Mouse (Mus musculus): ENCODE results near the gene Lhx4. TPM values are rescaled to one million over a fixed set of nuclear protein-coding genes. Genes with fewer than 3 reads are reported as not detected.

The Lhx4 gene
- 2.3 and 3.5 TPM in 2 replicates for polyA plus RNA-seq (2015; fragmentation: Nextera tagmentation; extraction: Ambion mirVana)

GRCm38 (mm10) chr1:155751484-155752255, at the start of gene Lhx4:
TSS of gene Lhx4 (minus strand) at chr1:155751684.
- Histone ChIP-seq H3K9me3 (no peaks in the 10 kb centered on the region), H3K4me2 (no peak within 1 kb of the TSS), H3K27ac (replicated peaks) (no peak within 1 kb of the TSS), H3K4me1 (replicated peaks) (no peaks in the 10 kb centered on the region), H3K36me3 (no peaks in the 10 kb centered on the region), H3K9ac (no peak within 1 kb of the TSS), H3K27me3 (peaks cover 78% of the 10 kb centered on the region), H3K4me3 (no peak within 1 kb of the TSS)
- WGBS = 60% methylated on average over 6 of the region's 6 CpGs
- ATAC-seq (ENCODE audit: low FRiP score, low read depth) = no peak

GRCm38 (mm10) chr1:155798000-155798399, 46.5 kb upstream of the Lhx4 start:
- no peaks in the 10 kb centered on the region for H3K4me1 ChIP-seq (replicated peaks)
- H3K9ac ChIP-seq = no peak overlapping the region
- no peaks in the 10 kb centered on the region for H3K9me3 ChIP-seq
- 94% methylated on average over 4 of the region's 4 CpGs for WGBS
- no peak for ATAC-seq (ENCODE audit: low FRiP score, low read depth)
- H3K27me3 ChIP-seq = no peaks in the 10 kb centered on the region
- H3K27ac ChIP-seq (replicated peaks) = no peak overlapping the region
- peaks cover 22% of the 10 kb centered on the region for H3K36me3 ChIP-seq
- no peak overlapping the region for H3K4me3 ChIP-seq
- H3K4me2 ChIP-seq = no peak overlapping the region

GRCm38 (mm10) chr1:155797425-155797824, 45.9 kb upstream of the Lhx4 start:
- no peaks in the 10 kb centered on the region for H3K9me3 ChIP-seq
- no peak overlapping the region for H3K27ac ChIP-seq (replicated peaks)
- H3K4me2 ChIP-seq = no peak overlapping the region
- H3K27me3 ChIP-seq = no peaks in the 10 kb centered on the region
- no peak overlapping the region for H3K9ac ChIP-seq
- no peak overlapping the region for H3K4me3 ChIP-seq
- 70% methylated on average over 4 of the region's 4 CpGs for WGBS
- no peak for ATAC-seq (ENCODE audit: low FRiP score, low read depth)
- H3K4me1 ChIP-seq (replicated peaks) = no peaks in the 10 kb centered on the region
- H3K36me3 ChIP-seq = peaks cover 16% of the 10 kb centered on the region

- Histone ChIP-seq H3K27ac (replicated peaks) (no peak overlapping the region), H3K9me3 (no peaks in the 10 kb centered on the region), H3K4me2 (no peak overlapping the region), H3K36me3 (peaks cover 15% of the 10 kb centered on the region), H3K4me3 (no peak overlapping the region), H3K9ac (no peak overlapping the region), H3K27me3 (no peaks in the 10 kb centered on the region), H3K4me1 (replicated peaks) (no peaks in the 10 kb centered on the region)
- no peak for ATAC-seq (ENCODE audit: low FRiP score, low read depth)
- 81% methylated on average over 11 of the region's 11 CpGs for WGBS
These were observed 45.4 kb upstream of the Lhx4 start for GRCm38 (mm10) chr1:155796757-155797405.

- WGBS = 93% methylated on average over 5 of the region's 5 CpGs
- H3K27me3 ChIP-seq = no peaks in the 10 kb centered on the region
- ATAC-seq (ENCODE audit: low FRiP score, low read depth) = no peak
- H3K27ac ChIP-seq (replicated peaks) = no peak overlapping the region
- H3K4me1 ChIP-seq (replicated peaks) = peaks cover 3% of the 10 kb centered on the region
- H3K4me3 ChIP-seq = no peak overlapping the region
- H3K4me2 ChIP-seq = no peak overlapping the region
- no peak overlapping the region for H3K9ac ChIP-seq
- no peaks in the 10 kb centered on the region for H3K9me3 ChIP-seq
- H3K36me3 ChIP-seq = peaks cover 15% of the 10 kb centered on the region
These were observed 44.3 kb upstream of the Lhx4 start for GRCm38 (mm10) chr1:155795791-155796233.

GRCm38 (mm10) chr1:155794855-155795254, 43.4 kb upstream of the Lhx4 start:
- Histone ChIP-seq H3K4me3 (no peak overlapping the region), H3K4me2 (no peak overlapping the region), H3K4me1 (replicated peaks) (peaks cover 13% of the 10 kb centered on the region), H3K9ac (no peak overlapping the region), H3K27me3 (no peaks in the 10 kb centered on the region), H3K27ac (replicated peaks) (no peak overlapping the region), H3K36me3 (peaks cover 15% of the 10 kb centered on the region), H3K9me3 (no peaks in the 10 kb centered on the region)
- 89% methylated on average over 6 of the region's 6 CpGs for WGBS
- no peak for ATAC-seq (ENCODE audit: low FRiP score, low read depth)

- no peak overlapping the region for H3K4me3 ChIP-seq
- no peak overlapping the region for H3K9ac ChIP-seq
- no peaks in the 10 kb centered on the region for H3K27me3 ChIP-seq
- no peaks in the 10 kb centered on the region for H3K9me3 ChIP-seq
- 59% methylated on average over 5 of the region's 5 CpGs for WGBS
- peaks cover 35% of the 10 kb centered on the region for H3K36me3 ChIP-seq
- H3K4me1 ChIP-seq (replicated peaks) = peaks cover 17% of the 10 kb centered on the region
- ATAC-seq (ENCODE audit: low FRiP score, low read depth) = no peak
- H3K4me2 ChIP-seq = no peak overlapping the region
- no peak overlapping the region for H3K27ac ChIP-seq (replicated peaks)
These were observed 40.4 kb upstream of the Lhx4 start for GRCm38 (mm10) chr1:155791919-155792318.

- 26% methylated on average over 16 of the region's 16 CpGs for WGBS
- peak; percentile 80 for ATAC-seq (ENCODE audit: low FRiP score, low read depth)
These were observed 38.9 kb upstream of the Lhx4 start for GRCm38 (mm10) chr1:155790111-155790974.

GRCm38 (mm10) chr1:155785886-155786285, 34.4 kb upstream of the Lhx4 start:
- WGBS = 55% methylated on average over 7 of the region's 7 CpGs

More at GRCm38 (mm10) chr1:155790111-155790974, 38.9 kb upstream of the Lhx4 start:
- Histone ChIP-seq H3K27ac (replicated peaks) (peak overlapping the region; percentile 85), H3K9me3 (no peaks in the 10 kb centered on the region), H3K36me3 (peaks cover 42% of the 10 kb centered on the region), H3K4me1 (replicated peaks) (peaks cover 17% of the 10 kb centered on the region), H3K9ac (no peak overlapping the region), H3K4me3 (no peak overlapping the region), H3K4me2 (no peak overlapping the region), H3K27me3 (no peaks in the 10 kb centered on the region)

GRCm38 (mm10) chr1:155784343-155785205, 33.1 kb upstream of the Lhx4 start:
- Histone ChIP-seq H3K4me2 (peak overlapping the region; percentile 29; the same call in 1 of the 2 replicates), H3K27me3 (peaks cover 15% of the 10 kb centered on the region; the same call in 1 of the 2 replicates), H3K9me3 (no peaks in the 10 kb centered on the region), H3K36me3 (peaks cover 43% of the 10 kb centered on the region), H3K4me3 (no peak overlapping the region), H3K9ac (no peak overlapping the region), H3K27ac (replicated peaks) (no peak overlapping the region), H3K4me1 (replicated peaks) (peaks cover 6% of the 10 kb centered on the region)
- WGBS = 37% methylated on average over 19 of the region's 19 CpGs
- ATAC-seq (ENCODE audit: low FRiP score, low read depth) = no peak

More at GRCm38 (mm10) chr1:155785886-155786285, 34.4 kb upstream of the Lhx4 start:
- H3K4me1 ChIP-seq (replicated peaks) = peaks cover 19% of the 10 kb centered on the region
- H3K27ac ChIP-seq (replicated peaks) = no peak overlapping the region
- no peak overlapping the region for H3K4me2 ChIP-seq
- no peak overlapping the region for H3K4me3 ChIP-seq
- H3K9me3 ChIP-seq = no peaks in the 10 kb centered on the region
- H3K27me3 ChIP-seq = peaks cover 11% of the 10 kb centered on the region; the same call in 1 of the 2 replicates
- ATAC-seq (ENCODE audit: low FRiP score, low read depth) = no peak
- no peak overlapping the region for H3K9ac ChIP-seq
- peaks cover 37% of the 10 kb centered on the region for H3K36me3 ChIP-seq

- Histone ChIP-seq H3K9me3 (no peaks in the 10 kb centered on the region), H3K9ac (no peak overlapping the region), H3K27me3 (peaks cover 20% of the 10 kb centered on the region; the same call in 1 of the 2 replicates), H3K27ac (replicated peaks) (no peak overlapping the region), H3K4me2 (no peak overlapping the region), H3K4me3 (no peak overlapping the region), H3K4me1 (replicated peaks) (peaks cover 4% of the 10 kb centered on the region), H3K36me3 (peaks cover 32% of the 10 kb centered on the region)
- ATAC-seq (ENCODE audit: low FRiP score, low read depth) = no peak
- 79% methylated on average over 5 of the region's 5 CpGs for WGBS
These were observed 30.9 kb upstream of the Lhx4 start for GRCm38 (mm10) chr1:155782382-155782781.
